Mouse (Mus musculus) olfactory bulb, adult 2 months (tissue): Measurements from ENCODE around the gene Kcnq4. TPM values are rescaled to one million over a fixed set of nuclear protein-coding genes. Genes with fewer than 3 reads are reported as not detected.

ENCODE experiments used
- H3K27ac ChIP-seq: fragments of 200-500 bp; 2 replicates; pipeline ENCODE4 v1.5.1; 2012; ENCODE audit warnings: low read depth, low read length; ENCODE audit not compliant: insufficient read depth
- H3K4me1 ChIP-seq: fragments of 200-500 bp; 2 replicates; pipeline ENCODE4 v1.6.1; 2012; ENCODE audit warnings: low read length; ENCODE audit not compliant: control insufficient read depth, insufficient read depth
- H3K4me3 ChIP-seq: fragments of 200-500 bp; 2 replicates; pipeline ENCODE4 v1.5.1; 2012; ENCODE audit warnings: mild to moderate bottlenecking, low read depth, low read length, moderate library complexity; ENCODE audit not compliant: insufficient read depth
- CTCF ChIP-seq: fragments of 200-500 bp; IDR thresholded peaks from 2 replicates; pipeline ENCODE4 v1.5.1; 2012; ENCODE audit warnings: low read depth, mild to moderate bottlenecking, low read length, moderate library complexity; ENCODE audit not compliant: insufficient read depth
- POLR2A ChIP-seq: fragments of 200-500 bp; IDR thresholded peaks from 2 replicates; pipeline ENCODE4 v1.6.1; 2012; ENCODE audit warnings: mild to moderate bottlenecking, low read depth, low read length, moderate library complexity; ENCODE audit not compliant: insufficient read depth
- WGBS: fragments of 180-500 bp; shearing (Covaris S2); methylation state at CpG from one replicate; pipeline ENCODE4 v1.1.7; 2018; 5-methylcytosine and 5-hydroxymethylcytosine counted together
- polyA plus RNA-seq: library from polyadenylated mRNA; stranded (reverse); fragments of >200 nt; gene quantifications from 2 replicates; pipeline ENCODE4 v1.2.4, GENCODE M21; 2012; ENCODE audit warnings: low replicate concordance; ENCODE audit not compliant: missing spikeins, insufficient read depth, insufficient read length

Kcnq4 gene
- polyA plus RNA-seq, 1 experiment = not detected

DNA sequence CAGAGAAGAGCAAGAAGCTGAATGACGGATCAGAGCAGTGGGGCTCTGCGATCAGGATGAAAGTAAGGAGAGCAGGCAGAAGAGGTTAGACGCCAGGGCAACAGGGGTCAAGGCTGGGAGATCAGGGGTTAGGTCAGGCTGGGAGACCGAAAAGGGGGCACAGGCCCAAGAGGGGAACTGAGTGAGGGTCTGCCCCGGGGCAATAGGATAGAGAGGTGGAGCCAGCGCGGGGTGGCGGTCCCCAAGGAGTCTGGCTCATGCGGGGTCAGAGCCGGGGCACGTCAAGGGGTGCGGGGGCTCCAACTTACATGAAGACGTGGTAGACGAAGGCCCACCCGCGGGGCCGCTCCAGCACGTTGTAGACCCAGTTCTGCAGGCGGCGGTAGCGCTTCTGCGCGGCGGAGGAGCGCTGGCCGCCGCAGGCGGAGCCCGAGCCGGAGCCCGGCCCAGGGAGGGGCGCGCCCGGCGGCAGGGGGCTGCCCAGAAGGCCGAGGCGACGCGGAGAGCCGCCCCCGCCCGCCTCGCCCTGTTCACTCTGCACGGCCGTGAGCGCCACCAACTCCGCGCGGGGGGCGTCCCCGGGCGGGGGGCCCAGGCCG lies 1.8 kb downstream of the Kcnq4 start:
- Histone ChIP-seq H3K27ac (no peak overlapping the region), H3K4me1 (peaks cover 20% of the 10 kb centered on the region), H3K4me3 (peak overlapping the region; percentile 56)
- TF ChIP-seq POLR2A = no peak
- TF ChIP-seq CTCF = no peak
- WGBS = 13% methylated on average over 42 of the region's 53 CpGs

DNA sequence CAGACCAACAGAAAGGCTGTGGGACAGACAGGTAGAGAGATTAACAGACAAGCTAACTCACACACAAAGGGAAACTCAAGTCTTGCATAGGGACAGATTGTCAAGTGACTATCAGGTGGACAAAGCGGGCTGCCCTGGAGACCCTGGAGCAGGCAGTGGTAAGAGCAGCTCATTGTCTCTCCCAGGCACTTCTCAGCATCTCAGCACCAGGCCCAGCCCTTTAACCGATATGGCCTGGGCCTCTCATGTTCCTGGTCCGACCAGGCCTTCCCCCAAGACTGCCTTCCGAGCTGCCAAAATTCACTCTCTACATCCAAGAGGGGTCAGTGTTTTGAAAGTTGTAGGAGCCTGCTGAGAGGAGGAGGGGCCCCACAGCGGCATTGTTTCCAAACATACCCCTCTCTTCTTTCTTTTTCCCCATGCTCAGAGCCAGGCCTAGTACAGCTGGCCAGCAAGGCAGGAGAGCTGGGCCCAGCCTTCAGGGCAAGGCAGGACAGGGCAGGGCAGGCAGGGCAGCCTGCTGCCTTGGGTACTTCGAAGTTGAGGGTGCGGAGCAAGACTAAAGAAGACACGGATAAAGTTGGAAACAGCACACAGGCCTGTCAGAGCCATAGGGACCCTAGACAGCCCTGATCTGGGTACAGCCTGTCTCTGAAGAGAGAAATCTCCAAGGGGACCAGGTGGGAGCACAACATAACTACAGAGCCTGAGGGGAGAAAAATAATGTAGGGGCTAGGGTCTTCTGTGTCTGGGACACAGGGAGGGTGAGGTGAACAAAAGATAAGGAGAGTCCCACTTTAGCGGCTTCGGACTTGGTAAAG lies 2.5 kb downstream of the Kcnq4 start:
- 71% methylated on average over 10 of the region's 10 CpGs for WGBS

GRCm38 (mm10) chr4:120743636-120744035 lies 4.8 kb downstream of the Kcnq4 start:
- no peak for TF ChIP-seq POLR2A
- TF ChIP-seq CTCF = no peak
- Histone ChIP-seq H3K4me3 (no peak overlapping the region), H3K4me1 (peaks cover 21% of the 10 kb centered on the region), H3K27ac (no peak overlapping the region)
- WGBS = 74% methylated on average over 3 of the region's 3 CpGs

More for the DNA sequence above, 2.5 kb downstream of the Kcnq4 start:
- TF ChIP-seq POLR2A (no peak), CTCF (no peak)
- peaks cover 20% of the 10 kb centered on the region for H3K4me1 ChIP-seq
- no peak overlapping the region for H3K27ac ChIP-seq
- H3K4me3 ChIP-seq = no peak overlapping the region

- 82% methylated on average over 6 of the region's 6 CpGs for WGBS
- H3K27ac ChIP-seq = no peak overlapping the region
- no peak overlapping the region for H3K4me3 ChIP-seq
- TF ChIP-seq CTCF (no peak), POLR2A (no peak)
- H3K4me1 ChIP-seq = 0 out of 2 replicates have a peak, but pooled peaks cover 6% of the 10 kb centered on the region
These were observed 7.1 kb downstream of the Kcnq4 start for GRCm38 (mm10) chr4:120741303-120741702.

DNA sequence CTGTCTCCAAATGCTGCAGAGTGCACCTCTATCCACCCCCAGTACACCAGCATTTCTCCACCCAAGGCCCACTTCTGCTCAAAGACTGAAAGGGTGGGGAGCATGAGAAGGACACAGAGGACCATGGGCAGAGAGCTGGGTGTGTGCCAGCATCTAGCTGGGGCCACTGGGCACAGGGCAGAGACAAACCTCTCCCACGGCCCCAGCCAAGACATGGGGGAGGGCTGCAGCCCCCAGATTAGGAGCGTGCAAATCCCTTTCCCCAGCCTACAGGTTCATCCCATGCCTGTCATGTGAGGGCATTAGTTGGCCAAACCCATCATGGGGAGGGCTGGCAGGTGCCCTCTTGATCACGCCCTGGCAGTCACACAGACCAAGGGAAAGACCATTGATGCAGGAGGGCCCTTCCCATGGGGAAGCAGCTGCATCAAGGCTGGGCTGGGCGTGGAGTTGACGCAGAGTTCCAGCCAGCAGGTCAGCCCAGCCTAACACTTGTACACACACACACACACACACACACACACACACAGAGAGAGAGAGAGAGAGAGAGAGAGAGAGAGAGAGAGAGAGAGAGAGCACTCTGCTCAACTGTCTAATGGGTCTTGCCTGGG lies 14.3 kb downstream of the Kcnq4 start:
- TF ChIP-seq POLR2A = no peak
- 76% methylated on average over 5 of the region's 5 CpGs for WGBS
- peaks cover 19% of the 10 kb centered on the region for H3K4me1 ChIP-seq
- H3K27ac ChIP-seq = no peak overlapping the region
- no peak overlapping the region for H3K4me3 ChIP-seq

DNA sequence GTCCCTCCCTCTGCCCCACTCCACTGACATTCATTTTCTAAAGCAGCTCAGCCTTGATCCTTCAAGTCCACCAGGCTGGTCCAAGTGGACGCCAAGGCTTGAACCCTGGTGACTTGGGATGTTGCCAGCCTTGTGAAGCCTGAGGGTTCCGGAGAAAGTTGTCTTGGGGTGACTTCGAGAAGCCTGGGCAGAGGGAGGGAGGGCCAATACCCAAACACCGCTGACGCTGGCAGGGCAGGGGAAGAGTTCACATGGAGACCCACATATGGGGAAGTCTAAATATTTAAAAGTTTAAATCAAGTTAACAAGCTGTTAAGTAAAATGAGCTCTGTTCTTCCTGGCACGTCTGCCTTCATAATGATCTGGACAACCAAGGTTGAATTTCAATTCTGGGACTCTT lies 15.7 kb downstream of the Kcnq4 start:
- 87% methylated on average over 6 of the region's 6 CpGs for WGBS
- TF ChIP-seq POLR2A = no peak
- no peak for TF ChIP-seq CTCF
- Histone ChIP-seq H3K4me3 (no peak overlapping the region), H3K27ac (no peak overlapping the region), H3K4me1 (peaks cover 19% of the 10 kb centered on the region)

DNA sequence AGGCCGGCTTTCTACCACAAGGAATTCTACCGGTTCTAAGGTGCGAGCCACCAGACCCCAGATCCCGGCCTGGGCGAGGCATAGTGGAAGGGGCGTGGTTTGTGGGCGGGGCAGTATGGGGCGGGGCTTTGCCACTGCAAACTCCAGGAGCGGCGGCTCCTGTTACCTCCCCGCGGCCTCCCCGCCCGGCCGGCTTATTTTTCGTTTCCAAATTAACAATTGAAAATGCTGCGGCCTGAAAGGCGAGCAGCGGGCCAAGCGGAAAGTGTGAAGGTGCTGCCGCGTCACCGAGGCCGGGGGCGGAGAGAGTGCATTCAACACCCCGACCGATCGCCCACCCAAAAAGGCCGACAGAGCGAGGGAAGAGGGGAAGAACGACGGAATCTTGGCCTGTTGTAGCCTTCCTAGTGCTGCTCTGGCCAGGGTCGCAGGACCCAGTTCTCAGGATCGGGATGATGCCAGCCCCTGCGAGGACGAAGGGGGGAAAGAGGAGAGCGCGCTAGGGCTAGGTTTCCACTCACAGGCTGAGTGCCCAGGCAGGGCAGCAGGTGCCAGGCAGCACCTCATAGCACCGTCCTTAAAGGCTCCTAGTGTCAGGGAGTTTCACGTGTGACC lies 17.3 kb downstream of the Kcnq4 start:
- TF ChIP-seq CTCF (no peak), POLR2A (no peak)
- no peak overlapping the region for H3K27ac ChIP-seq
- H3K4me1 ChIP-seq = peaks cover 20% of the 10 kb centered on the region
- 2% methylated on average over 40 of the region's 40 CpGs for whole genome bisulfite sequencing
- peak overlapping the region; percentile 44 for H3K4me3 ChIP-seq

DNA sequence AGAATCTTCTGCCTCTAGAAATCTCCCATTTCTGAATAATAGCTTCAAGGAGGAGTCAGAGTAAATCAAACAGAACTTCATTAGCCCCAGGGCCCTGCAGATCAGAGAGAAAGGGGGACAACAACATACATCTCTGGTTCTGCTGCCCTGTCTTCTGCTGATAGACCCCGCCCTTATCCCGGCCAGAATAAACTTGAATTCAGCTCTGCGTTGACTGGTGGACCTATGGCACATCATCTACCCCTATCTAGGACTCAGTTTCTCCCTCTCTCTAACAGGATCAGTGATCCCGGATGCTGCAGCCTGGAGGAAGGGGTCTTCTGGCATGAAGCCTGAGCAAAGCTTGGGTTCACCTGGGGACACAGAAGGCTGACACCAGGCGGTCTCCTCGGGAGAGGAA lies 17.8 kb downstream of the Kcnq4 start:
- H3K4me1 ChIP-seq = peaks cover 24% of the 10 kb centered on the region
- no peak overlapping the region for H3K27ac ChIP-seq
- no peak overlapping the region for H3K4me3 ChIP-seq
- WGBS = 44% methylated on average over 6 of the region's 6 CpGs
- TF ChIP-seq CTCF = no peak

GRCm38 (mm10) chr4:120730146-120730545 lies 18.3 kb downstream of the Kcnq4 start:
- TF ChIP-seq POLR2A (no peak), CTCF (no peak)
- 83% methylated on average over 6 of the region's 6 CpGs for WGBS
- H3K27ac ChIP-seq = no peak overlapping the region
- peaks cover 24% of the 10 kb centered on the region for H3K4me1 ChIP-seq
- H3K4me3 ChIP-seq = no peak overlapping the region

- Histone ChIP-seq H3K27ac (no peak overlapping the region), H3K4me1 (peaks cover 24% of the 10 kb centered on the region), H3K4me3 (no peak overlapping the region)
- TF ChIP-seq CTCF (no peak), POLR2A (no peak)
- 82% methylated on average over 6 of the region's 6 CpGs for WGBS
These were observed 19.0 kb downstream of the Kcnq4 start for GRCm38 (mm10) chr4:120729441-120729840.
